Mouse (Mus musculus): ENCODE results near the gene Atn1. TPM values are rescaled to one million over a fixed set of nuclear protein-coding genes. Genes with fewer than 3 reads are reported as not detected.

Atn1 gene
- polyA plus RNA-seq, 1 experiment: 65.4 TPM

- under 1% methylated on average over 41 of the region's 41 CpGs for WGBS
- no peaks in the 10 kb centered on the region for H3K27me3 ChIP-seq (replicated peaks; ENCODE audit: control insufficient read depth, insufficient read depth, low read length)
These were observed 15.2 kb downstream of the Atn1 start, which contains the start of gene Grcc10 for GRCm38 (mm10) chr6:124740888-124741761. TSS of gene Grcc10 (minus strand) at chr6:124741374.

GRCm38 (mm10) chr6:124740211-124740887 is 16.0 kb downstream of the Atn1 start:
- peak; percentile 67 for DNase-seq
- under 1% methylated on average over 29 of the region's 29 CpGs for WGBS

More at GRCm38 (mm10) chr6:124740888-124741761, 15.2 kb downstream of the Atn1 start, which contains the start of gene Grcc10:
- Histone ChIP-seq H3K27ac (ENCODE audit: insufficient read depth, low read depth, low read length) (peak within 1 kb of the TSS; percentile 99), H3K4me3 (ENCODE audit: insufficient read depth, low read depth, low read length) (peak within 1 kb of the TSS; percentile 74), H3K4me1 (ENCODE audit: control insufficient read depth, insufficient read depth, low read length) (peaks cover 21% of the 10 kb centered on the region), H3K36me3 (ENCODE audit: control insufficient read depth, insufficient read depth, low read length) (no peaks in the 10 kb centered on the region)
- TF ChIP-seq POLR2A (IDR thresholded peaks at IDR 0.05; ENCODE audit: low read depth, low read length): peak; percentile 17
- no peak for TF ChIP-seq CTCF (conservative IDR thresholded peaks at IDR 0.05; ENCODE audit: insufficient read depth, insufficient read length, low read depth, low read length)
- DNase-seq: peak; percentile 92

GRCm38 (mm10) chr6:124739231-124739796 is 17.0 kb downstream of the Atn1 start:
- Histone ChIP-seq H3K36me3 (ENCODE audit: control insufficient read depth, insufficient read depth, low read length) (no peaks in the 10 kb centered on the region), H3K4me1 (ENCODE audit: control insufficient read depth, insufficient read depth, low read length) (peaks cover 17% of the 10 kb centered on the region), H3K4me3 (ENCODE audit: insufficient read depth, low read depth, low read length) (no peak overlapping the region), H3K27ac (ENCODE audit: insufficient read depth, low read depth, low read length) (peak overlapping the region; percentile 63), H3K27me3 (replicated peaks; ENCODE audit: control insufficient read depth, insufficient read depth, low read length) (no peaks in the 10 kb centered on the region)
- TF ChIP-seq CTCF (conservative IDR thresholded peaks at IDR 0.05; ENCODE audit: insufficient read depth, insufficient read length, low read depth, low read length) (no peak), POLR2A (IDR thresholded peaks at IDR 0.05; ENCODE audit: low read depth, low read length) (no peak)
- DNase-seq: no peak
- 85% methylated on average over 10 of the region's 10 CpGs for WGBS

More at GRCm38 (mm10) chr6:124740211-124740887, 16.0 kb downstream of the Atn1 start:
- H3K27ac ChIP-seq (ENCODE audit: insufficient read depth, low read depth, low read length): peak overlapping the region; percentile 99
- H3K4me1 ChIP-seq (ENCODE audit: control insufficient read depth, insufficient read depth, low read length): peaks cover 21% of the 10 kb centered on the region
- H3K4me3 ChIP-seq (ENCODE audit: insufficient read depth, low read depth, low read length): peak overlapping the region; percentile 74
- TF ChIP-seq CTCF (conservative IDR thresholded peaks at IDR 0.05; ENCODE audit: insufficient read depth, insufficient read length, low read depth, low read length) (peak; percentile 49; the same call in 1 of the 2 replicates), POLR2A (IDR thresholded peaks at IDR 0.05; ENCODE audit: low read depth, low read length) (peak; percentile 2)
- no peaks in the 10 kb centered on the region for H3K27me3 ChIP-seq (replicated peaks; ENCODE audit: control insufficient read depth, insufficient read depth, low read length)
- H3K36me3 ChIP-seq (ENCODE audit: control insufficient read depth, insufficient read depth, low read length): no peaks in the 10 kb centered on the region

GRCm38 (mm10) chr6:124738511-124739023 is 17.8 kb downstream of the Atn1 start, which contains the start of gene Ptpn6:
TSS of gene Ptpn6 (minus strand) at chr6:124738714.
- WGBS: 11% methylated on average over 15 of the region's 15 CpGs

GRCm38 (mm10) chr6:124737040-124737439 is 19.3 kb downstream of the Atn1 start:
- H3K4me1 ChIP-seq (ENCODE audit: control insufficient read depth, insufficient read depth, low read length): peaks cover 17% of the 10 kb centered on the region
- H3K36me3 ChIP-seq (ENCODE audit: control insufficient read depth, insufficient read depth, low read length): no peaks in the 10 kb centered on the region
- no peak overlapping the region for H3K4me3 ChIP-seq (ENCODE audit: insufficient read depth, low read depth, low read length)
- WGBS: 87% methylated on average over 11 of the region's 11 CpGs
- H3K27ac ChIP-seq (ENCODE audit: insufficient read depth, low read depth, low read length): no peak overlapping the region
- no peak for DNase-seq
- H3K27me3 ChIP-seq (replicated peaks; ENCODE audit: control insufficient read depth, insufficient read depth, low read length): no peaks in the 10 kb centered on the region
- TF ChIP-seq CTCF (conservative IDR thresholded peaks at IDR 0.05; ENCODE audit: insufficient read depth, insufficient read length, low read depth, low read length) (no peak), POLR2A (IDR thresholded peaks at IDR 0.05; ENCODE audit: low read depth, low read length) (no peak)

More at GRCm38 (mm10) chr6:124738511-124739023, 17.8 kb downstream of the Atn1 start, which contains the start of gene Ptpn6:
- peaks cover 17% of the 10 kb centered on the region for H3K4me1 ChIP-seq (ENCODE audit: control insufficient read depth, insufficient read depth, low read length)
- peak; percentile 96 for DNase-seq
- H3K36me3 ChIP-seq (ENCODE audit: control insufficient read depth, insufficient read depth, low read length): no peaks in the 10 kb centered on the region
- 0 out of 2 replicates have a peak, but pooled peaks have one; percentile 13 for TF ChIP-seq CTCF (conservative IDR thresholded peaks at IDR 0.05; ENCODE audit: insufficient read depth, insufficient read length, low read depth, low read length)
- peak; percentile 12 for TF ChIP-seq POLR2A (IDR thresholded peaks at IDR 0.05; ENCODE audit: low read depth, low read length)
- peak within 1 kb of the TSS; percentile 49 for H3K4me3 ChIP-seq (ENCODE audit: insufficient read depth, low read depth, low read length)
- peak within 1 kb of the TSS; percentile 69 for H3K27ac ChIP-seq (ENCODE audit: insufficient read depth, low read depth, low read length)
- H3K27me3 ChIP-seq (replicated peaks; ENCODE audit: control insufficient read depth, insufficient read depth, low read length): no peaks in the 10 kb centered on the region

- no peak for DNase-seq
- WGBS: 91% methylated on average over 3 of the region's 3 CpGs
- Histone ChIP-seq H3K4me3 (ENCODE audit: insufficient read depth, low read depth, low read length) (no peak overlapping the region), H3K36me3 (ENCODE audit: control insufficient read depth, insufficient read depth, low read length) (no peaks in the 10 kb centered on the region), H3K27ac (ENCODE audit: insufficient read depth, low read depth, low read length) (no peak overlapping the region), H3K27me3 (replicated peaks; ENCODE audit: control insufficient read depth, insufficient read depth, low read length) (no peaks in the 10 kb centered on the region), H3K4me1 (ENCODE audit: control insufficient read depth, insufficient read depth, low read length) (peaks cover 6% of the 10 kb centered on the region; the same call in 1 of the 2 replicates)
- TF ChIP-seq POLR2A (IDR thresholded peaks at IDR 0.05; ENCODE audit: low read depth, low read length): no peak
- TF ChIP-seq CTCF (conservative IDR thresholded peaks at IDR 0.05; ENCODE audit: insufficient read depth, insufficient read length, low read depth, low read length): no peak
These were observed 21.9 kb downstream of the Atn1 start for GRCm38 (mm10) chr6:124734417-124734816.
